Mouse (Mus musculus): ENCODE measurements at regions not wholly inside any gene's neighbourhood (a gene's known extent, or its start where the extent isn't known, plus 50 kb on each side); places are given as distances from the start of the nearest gene placed in this dataset.
A peak's percentile ranks its signal among the peaks of the same experiment; 100 is the strongest.

GRCm38 (mm10) chr5:148615706-148616366 lies 63.2 kb upstream of the Ubl3 start:
- no peak for DNase-seq (ENCODE audit: low spot score in 2 of 2)

GRCm38 (mm10) chr5:148615117-148615516 lies 62.5 kb upstream of the Ubl3 start:
- no peak for DNase-seq (ENCODE audit: low spot score in 2 of 2)

GRCm38 (mm10) chr5:148611323-148611722 lies 58.7 kb upstream of the Ubl3 start:
- DNase-seq (ENCODE audit: low spot score in 2 of 2) = no peak

GRCm38 (mm10) chr5:148609506-148609880 lies 56.9 kb upstream of the Ubl3 start:
- DNase-seq (ENCODE audit: low spot score in 2 of 2) = no peak

GRCm38 (mm10) chr5:148608857-148609505 lies 56.4 kb upstream of the Ubl3 start:
- DNase-seq (ENCODE audit: low spot score in 2 of 2) = no peak

GRCm38 (mm10) chr5:148608178-148608577 lies 55.6 kb upstream of the Ubl3 start:
- no peak for DNase-seq (ENCODE audit: low spot score in 2 of 2)

- DNase-seq (ENCODE audit: low spot score in 2 of 2) = peak in 1 of 2 experiments; percentile 13
Observed at GRCm38 (mm10) chr5:148605730-148606129, 53.1 kb upstream of the Ubl3 start.
